Mouse (Mus musculus): ENCODE data around the gene Gna11.

DNA sequence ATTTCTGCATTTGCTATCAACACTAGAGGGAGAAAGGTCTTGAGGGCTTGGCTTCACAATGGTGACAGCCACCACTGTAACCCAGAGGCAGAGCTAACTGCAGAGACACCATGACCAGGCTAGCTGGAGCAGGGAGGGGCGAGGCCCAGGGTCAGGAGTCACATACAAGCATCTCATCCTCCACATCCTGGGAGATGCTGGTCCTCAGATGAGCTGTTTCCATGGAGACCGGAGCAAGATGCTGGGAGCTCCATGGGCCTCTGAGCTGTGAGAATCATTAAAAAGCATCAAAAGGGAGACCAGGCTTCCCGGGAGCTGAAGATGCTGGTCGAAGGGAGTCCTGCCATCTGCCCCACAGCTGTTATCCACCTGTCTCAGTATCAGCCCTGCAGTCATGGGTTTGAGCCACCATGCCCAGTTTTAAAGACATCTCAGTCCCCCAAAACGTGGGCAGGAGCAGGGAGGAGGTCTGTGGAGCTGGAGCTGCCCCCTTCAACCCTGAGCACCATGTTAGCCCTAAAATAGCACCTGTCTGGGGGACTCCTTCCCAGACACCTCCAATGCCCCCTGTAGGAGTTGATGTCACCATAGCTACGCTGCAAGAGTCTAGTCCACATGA, 60.4 kb downstream of the Gna11 start:
- TF ChIP-seq CTCF (IDR thresholded peaks at IDR 0.05; ENCODE audit: insufficient read depth, low read length) (no peak), POLR2A (IDR thresholded peaks at IDR 0.05; ENCODE audit: borderline replicate concordance, extremely low read depth, low read depth, low read length) (peak; percentile 16; the same call in 1 of the 2 replicates)
